Mouse (Mus musculus) MEL (cell line): ENCODE measurements around the gene Prdx1.

ENCODE experiments used
- CTCF ChIP-seq, 3 experiments: IDR thresholded peaks in 2 of 3; conservative IDR thresholded peaks in 1 of 3; 2 replicates each; pipeline ENCODE4 v1.5.1; 2011 to 2012; ENCODE audit warnings: low read length in 3 of 3, low read depth in 2 of 3, mild to moderate bottlenecking in 2 of 3, improper control_type of control experiment in 1 of 3, inconsistent platforms in 1 of 3, mixed read lengths in 1 of 3, moderate library complexity in 1 of 3; ENCODE audit not compliant: control insufficient read depth in 1 of 3, insufficient read depth in 1 of 3, poor library complexity in 1 of 3, severe bottlenecking in 1 of 3
- EP300 ChIP-seq, 2 experiments: IDR thresholded peaks; 2 replicates each; pipeline ENCODE4 v1.6.1; 2011; ENCODE audit warnings: improper control_type of control experiment in 2 of 2, low read length in 2 of 2, low read depth in 1 of 2, mild to moderate bottlenecking in 1 of 2
- MAZ ChIP-seq: IDR thresholded peaks from 2 replicates; pipeline ENCODE4 v1.6.1; 2012; ENCODE audit warnings: low read depth, mild to moderate bottlenecking, inconsistent platforms, low read length, improper control_type of control experiment
- POLR2AphosphoS2 ChIP-seq: IDR thresholded peaks from 2 replicates; pipeline ENCODE4 v1.6.1; 2011; ENCODE audit warnings: low read length, improper control_type of control experiment
- SMC3 ChIP-seq: IDR thresholded peaks from 2 replicates; pipeline ENCODE4 v1.6.1; 2011; ENCODE audit warnings: low read depth, low read length, improper control_type of control experiment
- TAL1 ChIP-seq: IDR thresholded peaks from 2 replicates; pipeline ENCODE4 v1.6.1; 2012; ENCODE audit warnings: mild to moderate bottlenecking, inconsistent platforms, low read length, moderate library complexity, mixed read lengths
- TBP ChIP-seq: IDR thresholded peaks from 2 replicates; pipeline ENCODE4 v1.8.0; 2011; ENCODE audit warnings: low read depth, low read length, improper control_type of control experiment
- ZMIZ1 ChIP-seq: IDR thresholded peaks from 2 replicates; pipeline ENCODE4 v1.6.1; 2012; ENCODE audit warnings: low read depth, mild to moderate bottlenecking, inconsistent platforms, low read length, improper control_type of control experiment, moderate library complexity

GRCm38 (mm10) chr4:116666625-116667024 is 18.7 kb upstream of the Prdx1 start:
- TF ChIP-seq CTCF (IDR thresholded peaks at IDR 0.05 in 2 of 3, conservative IDR thresholded peaks at IDR 0.05 in 1 of 3; ENCODE audit: control insufficient read depth in 1 of 3, insufficient read depth in 1 of 3, low read depth in 2 of 3, low read length in 3 of 3, poor library complexity in 1 of 3, severe bottlenecking in 1 of 3) (no peak), EP300 (IDR thresholded peaks at IDR 0.05; ENCODE audit: low read depth in 1 of 2, low read length in 2 of 2) (no peak), POLR2AphosphoS2 (no peak), TAL1 (no peak), MAZ (no peak), ZMIZ1 (no peak), TBP (no peak), SMC3 (no peak)
